Mouse (Mus musculus): Measurements from ENCODE around the gene Slc25a22.

GRCm38 (mm10) chr7:141451928-141452327 lies 14.2 kb upstream of the Slc25a22 start:
- TF ChIP-seq CTCF (IDR thresholded peaks at IDR 0.05; ENCODE audit: control insufficient read depth, insufficient read depth, low read length): no peak
- TF ChIP-seq POLR2A (IDR thresholded peaks at IDR 0.05; ENCODE audit: borderline replicate concordance, control insufficient read depth, low read depth, low read length): no peak

All from bone marrow, adult 2 months (tissue).